Mouse (Mus musculus): ENCODE data around the gene Hdc.
A peak's percentile ranks its signal among the peaks of the same experiment; 100 is the strongest.
"Not testable (repeated sequence)": the region's sequence is repeated elsewhere in the genome, so short reads cannot be mapped to it uniquely, and the experiment has no call there.

The Hdc gene

DNA sequence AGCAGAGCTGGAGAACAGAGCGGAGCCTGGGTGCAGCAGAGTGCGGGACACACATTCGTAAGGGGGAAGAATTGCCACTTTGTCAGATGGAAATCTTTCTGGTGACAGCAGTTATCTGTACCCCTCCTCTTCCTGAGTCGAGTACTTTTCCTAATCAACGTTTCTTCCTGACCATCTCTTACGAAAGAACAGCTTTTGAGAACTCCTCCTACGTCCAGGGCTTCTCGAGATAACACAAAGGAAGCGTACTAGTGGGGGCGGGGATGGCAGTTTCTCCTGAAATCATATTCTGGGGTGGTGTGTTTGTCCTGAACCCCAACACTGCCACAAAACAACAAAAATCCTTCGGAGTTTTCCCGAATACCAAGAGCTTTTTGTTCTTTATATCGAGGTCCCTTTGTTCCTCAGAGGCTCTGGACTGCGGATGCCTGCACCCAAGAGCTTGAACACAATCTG lies at the start of gene Hdc:
Gene Hdc (minus strand): TSS at position 51 of the 456 bp plus-strand sequence.
- DNase-seq, result no peak

GRCm38 (mm10) chr2:126668621-126669252 lies 49.6 kb upstream of the Hdc start:
- DNase-seq, result no peak

DNA sequence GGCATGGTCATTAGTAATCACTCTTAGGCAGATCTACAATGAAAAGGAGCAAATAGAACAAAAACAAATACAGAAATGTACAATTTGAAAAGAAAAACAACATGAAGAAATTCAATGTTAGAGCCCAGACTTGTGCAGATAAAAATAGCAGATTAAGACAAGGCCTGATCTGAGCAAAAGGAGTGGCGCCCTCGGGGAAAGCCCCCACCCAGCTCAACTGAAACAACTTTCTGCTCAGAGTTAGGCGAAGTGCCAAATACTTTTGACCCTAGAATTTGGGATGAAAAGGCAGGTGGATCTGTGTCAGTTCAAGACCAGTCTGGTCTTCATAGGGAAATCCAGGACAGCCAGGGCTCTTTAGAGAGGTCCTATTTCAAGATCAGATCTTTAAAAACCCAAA lies 46.9 kb upstream of the Hdc start:
- DNase-seq, result no peak

DNA sequence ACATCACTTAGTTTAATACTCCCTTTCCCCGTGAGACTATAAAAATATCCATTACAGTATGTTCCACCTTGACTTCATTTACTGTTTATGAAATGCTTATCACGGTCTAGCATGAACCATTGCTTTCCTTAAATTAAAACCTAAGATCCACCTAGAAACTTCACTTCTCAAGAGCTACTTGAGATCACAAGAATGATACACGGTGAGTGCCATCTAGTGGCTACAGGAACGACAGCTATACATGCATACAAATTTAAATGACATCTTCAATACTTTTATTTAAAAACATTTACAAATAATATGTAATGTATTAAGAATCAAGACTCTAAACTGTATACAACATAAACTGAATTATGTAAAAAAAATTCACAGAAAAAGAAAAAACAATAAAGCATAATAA lies 44.4 kb upstream of the Hdc start:
- peak in 1 of 2 experiments; percentile 18 for DNase-seq

GRCm38 (mm10) chr2:126652929-126653328 lies 33.8 kb upstream of the Hdc start:
- DNase-seq, result no peak

GRCm38 (mm10) chr2:126647762-126648161 lies 28.7 kb upstream of the Hdc start:
- no peak for DNase-seq

- DNase-seq, result no peak
Observed at GRCm38 (mm10) chr2:126646461-126646860, 27.4 kb upstream of the Hdc start.

DNA sequence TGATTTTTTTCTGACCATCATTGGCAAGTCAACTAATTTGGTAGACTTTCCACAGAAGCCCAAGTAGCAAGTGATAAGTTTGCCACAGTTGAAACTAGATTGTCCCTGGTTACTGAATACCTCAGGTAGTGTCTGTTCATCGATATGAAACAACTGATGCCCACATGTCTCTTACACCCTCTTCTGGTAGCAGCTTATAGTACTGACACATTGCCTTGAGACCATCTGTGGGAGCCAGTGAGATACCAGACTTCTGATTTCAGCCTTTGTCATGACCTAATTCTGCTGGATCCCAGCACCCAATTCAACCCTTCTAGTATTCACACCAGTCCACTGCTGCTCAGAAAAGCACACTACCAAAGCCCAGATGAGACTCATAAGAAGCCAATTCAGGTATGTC lies 25.7 kb upstream of the Hdc start:
- DNase-seq, result no peak

DNA sequence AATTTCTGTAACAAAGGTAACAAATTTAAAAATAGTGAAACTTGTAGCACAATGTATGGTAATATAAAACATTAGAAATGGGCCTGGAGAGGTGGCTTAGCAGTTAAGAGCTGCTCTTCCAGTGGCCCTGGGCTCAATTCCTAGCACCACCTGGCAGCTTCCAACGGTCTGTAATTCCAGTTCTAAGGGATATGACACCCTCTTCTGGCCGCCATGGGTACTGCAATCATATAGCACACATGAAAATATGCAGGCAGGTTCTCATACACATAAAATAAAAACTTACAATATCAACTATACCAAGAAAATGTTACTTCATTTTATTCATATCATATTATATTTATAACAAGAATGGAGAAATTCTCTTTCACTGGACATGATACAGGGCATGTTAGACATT lies 21.2 kb upstream of the Hdc start:
- DNase-seq, result no peak

DNA sequence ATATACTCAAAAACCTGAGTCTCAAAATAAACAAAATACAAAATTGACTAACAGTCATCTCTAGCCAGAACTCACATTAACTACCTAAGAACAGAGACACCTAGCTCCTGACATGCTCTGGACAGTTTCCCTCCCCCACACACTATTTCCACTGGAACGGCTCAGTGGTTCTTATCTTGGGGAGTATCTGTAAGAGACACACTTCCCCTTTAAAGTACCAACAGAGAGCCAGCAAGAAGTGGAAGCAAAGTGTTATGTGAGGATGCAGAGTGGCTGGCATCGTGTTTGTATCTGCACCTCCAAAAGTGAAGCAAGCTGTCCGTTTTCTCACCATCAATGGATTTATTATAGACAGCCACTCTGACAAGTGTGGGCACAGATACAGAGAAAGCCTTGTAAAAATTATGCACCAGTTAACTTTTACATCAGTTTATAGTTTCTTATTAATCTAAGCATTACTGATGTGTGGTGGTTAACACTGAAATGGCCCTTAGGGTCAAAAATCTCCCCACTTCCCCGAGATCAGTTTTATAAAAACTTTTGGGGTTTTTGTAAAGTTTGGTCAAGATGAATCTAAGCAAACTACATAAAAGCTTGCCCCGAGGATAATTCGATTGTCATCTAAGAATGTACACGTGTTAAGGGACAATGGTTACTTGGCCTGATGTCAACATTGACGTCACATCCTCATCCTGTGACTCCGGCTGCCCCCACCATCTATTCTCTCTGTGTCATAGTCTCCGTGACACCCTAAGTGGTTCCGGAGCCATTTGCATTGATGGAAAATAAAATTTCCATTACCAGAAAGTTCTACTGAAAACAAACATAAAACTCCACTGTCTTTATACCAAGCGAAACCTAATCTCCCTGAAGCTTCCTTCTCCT lies 17.1 kb upstream of the Hdc start:
- DNase-seq, result no peak

DNA sequence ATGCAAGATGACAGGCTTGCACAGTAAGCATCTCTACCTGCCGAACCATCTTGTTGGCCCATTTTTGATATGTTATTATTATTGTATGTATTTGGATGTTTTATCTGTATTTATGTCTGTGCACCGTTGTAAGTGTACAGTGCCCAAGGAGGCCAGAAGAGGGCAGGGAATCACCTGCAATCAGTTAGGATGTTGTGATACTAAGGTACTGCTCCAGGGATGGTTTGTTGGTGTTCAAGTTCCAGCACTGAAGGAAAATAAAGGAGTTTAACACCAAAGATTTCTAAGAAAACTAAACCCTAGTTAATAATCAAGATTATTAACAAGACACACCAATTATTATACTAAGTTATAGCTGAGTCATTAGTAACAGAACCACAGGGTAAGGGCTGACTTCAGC lies 14.1 kb upstream of the Hdc start:
- no peak for DNase-seq

DNA sequence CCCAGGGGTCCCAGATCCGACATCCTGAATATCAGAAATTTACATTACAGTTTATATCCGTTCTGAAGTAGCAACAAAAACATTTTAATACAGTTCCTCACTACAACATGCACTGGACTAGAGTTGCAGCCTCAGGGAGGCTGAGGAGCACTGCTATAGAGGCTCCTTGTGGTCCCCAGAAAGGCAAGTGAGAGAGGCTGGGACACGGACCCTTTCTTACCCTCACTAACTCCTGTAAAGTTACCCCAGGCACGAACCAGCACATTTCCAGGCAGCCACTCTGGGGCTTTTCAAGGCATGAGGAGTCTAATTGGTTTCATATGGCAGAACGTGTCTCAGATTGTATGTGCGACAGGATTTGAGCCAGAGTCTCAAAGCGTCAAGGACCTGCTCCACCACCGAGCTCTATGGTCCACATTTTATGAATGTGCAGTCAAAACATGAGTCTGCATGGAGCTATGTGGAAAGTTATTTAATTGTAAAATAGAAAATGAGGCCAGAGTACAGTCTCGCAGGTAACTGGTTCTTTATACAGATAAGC lies 9.4 kb upstream of the Hdc start:
- DNase-seq, result no peak

GRCm38 (mm10) chr2:126623138-126623537 lies 4.0 kb upstream of the Hdc start:
- peak; percentile 83 to 84 for DNase-seq

GRCm38 (mm10) chr2:126622455-126622854 lies 3.4 kb upstream of the Hdc start:
- no peak for DNase-seq

- DNase-seq, result no peak
Observed at GRCm38 (mm10) chr2:126618470-126619179, 474 bp downstream of the Hdc start.

GRCm38 (mm10) chr2:126615355-126615754 lies 3.7 kb downstream of the Hdc start:
- DNase-seq, result no peak

- DNase-seq, result not testable (repeated sequence)
Observed at GRCm38 (mm10) chr2:126609600-126609999, 9.5 kb downstream of the Hdc start.

GRCm38 (mm10) chr2:126607553-126608203 lies 11.4 kb downstream of the Hdc start:
- no peak for DNase-seq

DNA sequence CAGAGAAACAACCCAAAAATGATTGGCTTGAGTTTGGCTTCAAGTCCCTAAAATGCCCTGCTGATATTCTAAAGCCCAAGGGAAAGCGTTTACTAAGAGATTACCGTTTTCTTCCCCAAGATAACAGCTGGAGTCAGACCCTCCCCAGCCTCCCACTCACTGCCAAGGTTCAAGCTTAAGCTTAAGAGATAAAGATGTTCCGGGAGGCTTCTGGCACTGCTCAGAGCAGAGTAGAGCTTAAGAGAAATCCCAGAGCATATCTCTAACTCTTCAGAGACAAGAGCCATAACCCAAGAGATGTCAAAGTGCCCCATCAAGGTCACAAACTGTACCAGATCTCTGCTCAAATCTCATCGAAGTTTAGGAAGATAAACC lies 12.4 kb downstream of the Hdc start:
- no peak for DNase-seq

DNA sequence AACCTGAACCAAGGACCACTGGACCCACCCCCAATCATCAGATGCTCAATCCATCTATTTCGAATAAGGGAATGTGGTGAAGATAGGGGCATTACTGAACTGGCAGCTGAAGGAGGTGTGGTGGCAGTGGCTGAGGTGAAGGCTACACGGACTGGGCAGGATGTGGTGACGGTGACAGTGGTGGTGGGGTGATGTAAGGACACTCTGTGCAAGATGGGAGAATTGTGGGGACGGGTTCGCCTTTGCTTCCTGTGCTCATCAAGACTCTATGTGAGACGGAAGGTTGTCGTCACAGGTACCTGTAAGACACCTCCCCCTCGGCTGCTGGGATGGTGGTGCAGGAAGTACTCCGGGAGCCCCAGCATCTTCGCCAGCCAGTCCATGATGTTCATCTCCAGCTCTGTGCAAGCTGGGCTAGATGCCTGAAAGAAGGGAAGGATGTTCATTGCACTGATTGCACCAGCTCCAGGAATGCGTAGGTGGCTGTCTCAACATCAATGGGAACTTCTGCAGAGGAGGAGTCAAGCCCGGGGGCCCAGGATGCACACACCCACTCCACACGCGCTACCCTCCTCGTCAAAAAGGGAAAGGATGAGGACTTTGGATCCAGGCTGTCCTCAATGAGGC lies 12.9 kb downstream of the Hdc start:
- no peak for DNase-seq

- no peak for DNase-seq
Observed at GRCm38 (mm10) chr2:126601918-126602600, 17.0 kb downstream of the Hdc start.

DNA sequence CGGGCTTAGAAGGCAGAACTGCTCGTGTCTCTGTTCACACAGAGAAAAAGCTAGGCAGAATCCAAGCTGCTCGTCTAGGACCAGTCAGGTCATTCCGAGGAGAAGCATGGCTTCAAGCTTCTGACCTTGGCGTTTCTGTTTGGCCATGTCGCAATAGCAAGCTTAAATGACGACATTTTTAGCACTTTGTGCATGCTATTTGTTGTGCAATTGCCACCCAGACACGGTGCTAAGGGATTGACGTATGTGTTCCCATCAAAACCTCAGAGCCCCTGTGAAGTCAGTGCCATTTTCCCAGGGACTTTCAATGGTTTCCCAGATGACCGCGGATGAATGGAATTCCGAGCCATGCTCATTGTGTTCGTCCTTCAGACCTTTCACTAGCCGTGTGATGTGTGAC lies 18.6 kb downstream of the Hdc start:
- DNase-seq, result no peak

Data from cerebellum, postnatal 36 days (tissue).